Mouse (Mus musculus) liver, embryonic 14.5 days (tissue): ENCODE measurements around the gene Nkain4. TPM values are rescaled to one million over a fixed set of nuclear protein-coding genes. Genes with fewer than 3 reads are reported as not detected.
A peak's percentile ranks its signal among the peaks of the same experiment; 100 is the strongest.

ENCODE experiments used
- ATAC-seq: fragments of 200-750 bp; cut with Nextera tagmentation; 2 replicates; pipeline ENCODE4 v1.8.0; 2017; ENCODE audit warnings: moderate number of reproducible peaks, mild to moderate bottlenecking, moderate library complexity; ENCODE audit not compliant: insufficient read depth
- DNase-seq, 3 experiments: peaks; one replicate each; pipeline ENCODE4 v3.0.0-alpha.2; 2012 to 2013; ENCODE audit warnings: low read depth in 3 of 3, low spot score in 3 of 3
- H3K27ac ChIP-seq: fragments of 300-500 bp; sonication (generic); 2 replicates; pipeline ENCODE4 v1.5.1; 2014; ENCODE audit warnings: moderate library complexity, mild to moderate bottlenecking, control low read depth, inconsistent platforms
- H3K27me3 ChIP-seq: fragments of 300-500 bp; sonication (generic); 2 replicates; pipeline ENCODE4 v1.6.1; 2014; ENCODE audit warnings: mild to moderate bottlenecking, low read length, moderate library complexity; ENCODE audit not compliant: control insufficient read depth, insufficient read depth
- H3K36me3 ChIP-seq: fragments of 300-500 bp; sonication (generic); replicated peaks from 2 replicates; pipeline ENCODE4 v1.6.1; 2014; ENCODE audit warnings: low read depth; ENCODE audit not compliant: control insufficient read depth, insufficient read depth
- H3K4me1 ChIP-seq, 2 experiments: fragments of 200-500 bp in 1 of 2; fragments of 300-500 bp in 1 of 2; sonication (generic) in 1 of 2; replicated peaks; 2 replicates each; pipeline ENCODE4 v1.6.1; 2012 to 2014; ENCODE audit warnings: antibody characterized with exemption in 1 of 2, inconsistent platforms in 1 of 2, low read length in 1 of 2; ENCODE audit not compliant: control insufficient read depth in 2 of 2, insufficient read depth in 2 of 2
- H3K4me2 ChIP-seq: fragments of 300-500 bp; sonication (generic); 2 replicates; pipeline ENCODE4 v1.6.1; 2014; ENCODE audit warnings: low read depth, mild to moderate bottlenecking, control low read depth, moderate library complexity
- H3K4me3 ChIP-seq, 2 experiments: fragments of 200-500 bp in 1 of 2; fragments of 300-500 bp in 1 of 2; sonication (generic) in 1 of 2; 2 replicates each; pipeline ENCODE4 v1.5.1; 2012 to 2014; ENCODE audit warnings: low read depth in 2 of 2, low read length in 2 of 2, mild to moderate bottlenecking in 2 of 2, control low read depth in 1 of 2, inconsistent platforms in 1 of 2, moderate library complexity in 1 of 2; ENCODE audit not compliant: insufficient read depth in 1 of 2
- H3K9ac ChIP-seq: fragments of 300-500 bp; sonication (generic); replicated peaks from 2 replicates; pipeline ENCODE4 v1.6.1; 2014; ENCODE audit warnings: mild to moderate bottlenecking, control low read depth, moderate library complexity
- H3K9me3 ChIP-seq: fragments of 300-500 bp; sonication (generic); 2 replicates; pipeline ENCODE4 v1.6.1; 2016; ENCODE audit warnings: low read length, mixed read lengths; ENCODE audit not compliant: control insufficient read depth
- CTCF ChIP-seq: IDR thresholded peaks from 2 replicates; pipeline ENCODE4 v1.5.1; 2016; ENCODE audit warnings: antibody characterized with exemption, low read depth, control low read depth
- EP300 ChIP-seq: IDR thresholded peaks from 2 replicates; pipeline ENCODE4 v1.6.1; 2016; ENCODE audit warnings: antibody characterized with exemption, low read depth
- whole genome bisulfite sequencing: fragments of 180-500 bp; shearing (Covaris S2); extraction: QIAGEN DNeasy Blood & Tissue Kit; methylation state at CpG from one replicate; pipeline ENCODE4 v1.1.7; 2014; ENCODE audit not compliant: insufficient replicate concordance; 5-methylcytosine and 5-hydroxymethylcytosine counted together
- polyA plus RNA-seq, 2 experiments: library from polyadenylated mRNA; depleted of rRNA in 1 of 2; stranded (reverse) in 1 of 2; unstranded in 1 of 2; fragments of >200 nt; fragmentation: Nextera tagmentation in 1 of 2; extraction: Ambion mirVana in 1 of 2; gene quantifications; 2 replicates each; pipeline versions ENCODE4 v1.2.1 to v1.2.3; 2012 to 2014

Nkain4 gene
- polyA plus RNA-seq, 2 experiments: 1.1 to 1.5 TPM

DNA sequence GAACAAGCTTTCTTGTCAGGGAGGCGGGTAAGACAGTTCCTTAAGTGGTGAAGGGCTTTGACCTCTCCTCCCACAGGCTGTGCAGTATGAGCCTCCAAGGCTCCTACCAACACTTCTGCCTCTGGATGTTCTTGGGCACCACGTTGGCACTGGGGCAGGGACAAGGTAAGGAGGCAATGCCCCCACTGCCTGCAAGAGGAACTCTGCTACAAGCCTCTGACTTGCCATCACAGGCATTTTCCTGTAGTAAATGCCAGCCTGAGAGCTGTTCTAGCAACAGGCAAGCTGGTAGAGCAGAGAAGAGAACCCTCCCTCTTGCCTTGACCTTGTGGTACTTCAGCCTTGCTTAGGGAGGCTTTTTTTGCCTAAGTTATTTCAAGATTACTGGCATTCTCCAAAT is 31.9 kb upstream of the Nkain4 start, which contains the start of gene Col20a1:
TSS of gene Col20a1 (plus strand) at position 87 of the 400 bp plus-strand sequence.
- Histone ChIP-seq H3K4me3 (no peak within 1 kb of the TSS), H3K4me2 (no peak within 1 kb of the TSS), H3K27ac (no peak within 1 kb of the TSS), H3K4me1 (no peaks in the 10 kb centered on the region), H3K36me3 (peaks cover 3% of the 10 kb centered on the region; the same call in 1 of the 2 replicates), H3K9me3 (no peaks in the 10 kb centered on the region), H3K9ac (no peak within 1 kb of the TSS), H3K27me3 (no peaks in the 10 kb centered on the region)
- ATAC-seq (no peak), DNase-seq (no peak)
- 50% methylated on average over 2 of the region's 2 CpGs for WGBS
- TF ChIP-seq EP300: no peak

DNA sequence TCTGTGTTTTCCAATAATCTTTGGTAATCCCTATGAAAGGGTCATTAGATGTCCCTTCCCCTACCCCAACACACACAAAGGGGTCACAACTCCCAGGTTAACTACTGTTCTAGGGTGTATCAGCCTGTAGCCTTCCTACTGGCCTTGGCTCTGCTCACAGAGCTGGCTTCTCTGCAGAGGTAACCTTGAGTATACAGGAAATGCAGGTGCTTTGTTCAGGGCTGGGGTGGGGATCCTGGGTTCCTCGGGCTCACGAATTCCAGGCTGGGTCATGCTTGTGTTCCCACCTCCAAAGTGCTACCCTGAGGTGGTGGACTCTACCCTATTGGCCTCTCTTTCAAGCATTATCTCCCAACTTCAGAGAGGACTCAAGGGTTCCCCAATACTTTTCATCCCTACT is 31.1 kb upstream of the Nkain4 start:
- no peaks in the 10 kb centered on the region for H3K4me1 ChIP-seq
- TF ChIP-seq EP300 (no peak), CTCF (no peak)
- ATAC-seq (no peak), DNase-seq (no peak)
- no peak overlapping the region for H3K4me2 ChIP-seq
- H3K27me3 ChIP-seq: no peaks in the 10 kb centered on the region
- WGBS: 63% methylated on average over 2 of the region's 2 CpGs
- no peak overlapping the region for H3K4me3 ChIP-seq
- no peak overlapping the region for H3K9ac ChIP-seq
- H3K36me3 ChIP-seq: peaks cover 7% of the 10 kb centered on the region; the same call in 1 of the 2 replicates
- no peaks in the 10 kb centered on the region for H3K9me3 ChIP-seq
- no peak overlapping the region for H3K27ac ChIP-seq

DNA sequence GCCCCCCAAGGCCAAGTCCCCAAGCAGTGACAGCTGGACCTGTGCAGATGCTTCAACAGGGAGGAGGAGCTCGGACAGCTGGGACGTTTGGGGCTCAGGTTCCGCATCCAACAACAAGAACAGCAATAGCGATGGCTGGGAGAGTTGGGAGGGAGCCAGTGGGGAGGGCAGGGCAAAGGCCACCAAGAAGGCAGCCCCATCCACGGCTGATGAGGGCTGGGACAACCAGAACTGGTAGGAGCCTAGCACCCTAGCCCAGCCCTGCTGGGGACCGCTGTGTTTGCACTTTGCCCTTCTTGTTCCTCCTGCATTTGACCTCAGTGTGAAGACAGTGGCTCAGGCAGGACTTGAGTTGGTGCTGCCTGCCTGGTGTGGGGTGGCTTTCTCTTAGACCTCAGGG is 26.6 kb upstream of the Nkain4 start:
- no peak overlapping the region for H3K27ac ChIP-seq
- H3K4me3 ChIP-seq: no peak overlapping the region
- TF ChIP-seq EP300 (no peak), CTCF (no peak)
- DNase-seq (no peak), ATAC-seq (no peak)
- H3K4me1 ChIP-seq: no peaks in the 10 kb centered on the region
- H3K4me2 ChIP-seq: no peak overlapping the region
- peaks cover 34% of the 10 kb centered on the region for H3K36me3 ChIP-seq
- H3K27me3 ChIP-seq: no peaks in the 10 kb centered on the region
- WGBS: 77% methylated on average over 6 of the region's 6 CpGs
- no peak overlapping the region for H3K9ac ChIP-seq
- no peaks in the 10 kb centered on the region for H3K9me3 ChIP-seq

DNA sequence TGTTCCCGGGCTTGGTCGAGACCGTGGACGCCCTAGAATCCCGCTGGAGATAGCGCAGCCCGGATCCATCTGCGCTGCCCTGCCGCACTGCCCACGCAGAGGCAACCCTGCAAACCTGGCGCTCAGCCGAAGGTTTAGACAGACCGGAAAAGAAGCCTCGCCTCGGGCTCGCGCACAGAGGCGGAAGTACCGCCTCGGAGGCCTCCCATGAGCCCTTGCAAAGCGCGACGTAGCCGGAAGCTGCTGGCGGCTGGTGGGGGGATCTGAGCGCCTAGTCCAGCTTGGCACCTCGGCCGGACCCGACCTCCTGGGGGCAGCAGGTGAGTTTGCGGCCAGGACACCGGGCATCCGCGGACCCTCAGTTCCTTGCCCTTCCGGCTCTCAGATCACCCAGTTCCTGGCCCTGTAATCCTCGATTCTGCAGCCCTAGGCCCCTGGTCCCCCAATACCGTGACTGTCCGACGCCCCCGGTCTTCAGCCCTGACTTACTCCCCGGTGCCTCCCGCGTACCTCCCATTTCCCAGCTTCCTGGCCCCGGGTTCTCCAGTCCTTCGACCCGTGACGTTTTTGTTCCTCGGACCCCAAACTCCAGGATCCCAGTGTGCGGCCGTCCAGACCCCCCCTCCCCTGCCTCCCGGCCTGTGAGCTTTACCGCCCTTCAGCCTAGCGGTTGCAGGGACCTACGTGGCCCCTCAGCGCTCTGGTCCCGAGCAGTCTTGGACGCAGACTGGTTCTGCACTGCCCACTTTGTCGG is 12.7 kb upstream of the Nkain4 start, which contains the start of gene Arfgap1:
TSS of gene Arfgap1 (plus strand) at position 216 of the 754 bp plus-strand sequence.
- Histone ChIP-seq H3K27me3 (no peaks in the 10 kb centered on the region), H3K27ac (peak within 1 kb of the TSS; percentile 77), H3K4me2 (peak within 1 kb of the TSS; percentile 93), H3K36me3 (peaks cover 11% of the 10 kb centered on the region), H3K4me3 (peak within 1 kb of the TSS; percentile 90 to 92), H3K9ac (peak within 1 kb of the TSS; percentile 93), H3K9me3 (no peaks in the 10 kb centered on the region), H3K4me1 (peaks cover 11 to 15% of the 10 kb centered on the region in 2 experiments)
- WGBS: under 1% methylated on average over 56 of the region's 57 CpGs
- ATAC-seq (peak; percentile 90), DNase-seq (peak; percentile 75 to 77 (median 76))
- no peak for TF ChIP-seq EP300
- TF ChIP-seq CTCF: peak; percentile 11; the same call in 1 of the 2 replicates

DNA sequence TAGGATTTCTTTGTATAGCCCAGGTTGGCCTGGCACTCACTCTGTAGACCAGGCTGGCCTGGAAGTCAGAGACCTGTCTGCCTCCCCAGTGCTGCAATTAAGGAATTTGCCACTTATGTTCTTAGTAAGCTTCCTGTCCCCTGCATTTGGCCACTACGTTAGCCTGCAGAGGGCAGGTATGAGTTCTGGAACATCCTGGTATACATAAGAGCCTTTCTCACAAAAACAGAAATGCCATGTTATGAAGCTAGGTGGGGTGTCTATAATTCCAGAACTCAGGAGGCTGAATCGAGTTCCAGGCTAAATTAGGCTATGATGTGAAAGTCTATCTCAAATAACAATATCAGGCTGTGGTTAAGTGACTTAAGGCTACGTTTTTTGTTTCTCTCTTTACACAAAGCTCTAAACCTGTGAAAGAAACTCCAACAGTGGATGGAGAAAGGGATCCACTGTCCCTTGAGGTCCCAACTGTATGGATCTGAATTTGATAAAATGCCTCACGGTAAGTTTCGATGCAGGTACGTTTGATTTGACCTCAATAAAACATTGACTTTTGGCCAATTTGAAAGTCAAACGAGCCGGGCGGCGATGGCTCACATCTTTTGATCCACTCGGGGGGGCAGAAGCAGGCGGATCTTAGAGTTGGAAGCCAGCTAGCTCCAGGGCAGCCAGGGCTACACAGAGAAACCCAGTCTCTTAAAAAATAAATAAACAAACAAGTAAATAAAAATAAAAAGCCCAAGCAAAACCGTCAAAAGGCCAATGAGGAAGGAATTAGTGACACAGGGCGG is 11.8 kb upstream of the Nkain4 start:
- H3K4me3 ChIP-seq: peak overlapping the region; percentile 90 to 92
- no peaks in the 10 kb centered on the region for H3K27me3 ChIP-seq
- peak overlapping the region; percentile 93 for H3K4me2 ChIP-seq
- DNase-seq (peak in 1 of 3 experiments; percentile 25), ATAC-seq (peak; percentile 32; the same call in 1 of the 2 replicates)
- H3K9ac ChIP-seq: peak overlapping the region; percentile 93
- peaks cover 11 to 15% of the 10 kb centered on the region in 2 experiments for H3K4me1 ChIP-seq
- peaks cover 3% of the 10 kb centered on the region for H3K36me3 ChIP-seq
- H3K9me3 ChIP-seq: no peaks in the 10 kb centered on the region
- 9% methylated on average over 14 of the region's 14 CpGs for WGBS
- TF ChIP-seq EP300 (no peak), CTCF (peak; percentile 50)
- H3K27ac ChIP-seq: peak overlapping the region; percentile 77
